Mouse (Mus musculus) hindbrain, embryonic 12.5 days (tissue): Measurements from ENCODE around the gene Rasl11a. TPM values are rescaled to one million over a fixed set of nuclear protein-coding genes. Genes with fewer than 3 reads are reported as not detected.
A peak's percentile ranks its signal among the peaks of the same experiment; 100 is the strongest.
"Not testable (repeated sequence)": the region's sequence is repeated elsewhere in the genome, so short reads cannot be mapped to it uniquely, and the experiment has no call there.

Source experiments
- ATAC-seq: fragments of 200-750 bp; cut with Nextera tagmentation; 2 replicates; pipeline ENCODE4 v1.8.0; 2017; ENCODE audit warnings: moderate TSS enrichment; ENCODE audit not compliant: low FRiP score
- H3K27ac ChIP-seq: fragments of 300-500 bp; sonication (generic); 2 replicates; pipeline ENCODE4 v1.5.1; 2016; ENCODE audit warnings: mild to moderate bottlenecking
- H3K27me3 ChIP-seq: fragments of 300-500 bp; sonication (generic); 2 replicates; pipeline ENCODE4 v1.6.1; 2016; ENCODE audit warnings: mild to moderate bottlenecking
- H3K36me3 ChIP-seq: fragments of 300-500 bp; sonication (generic); 2 replicates; pipeline ENCODE4 v1.6.1; 2016; ENCODE audit warnings: mild to moderate bottlenecking
- H3K4me1 ChIP-seq: fragments of 300-500 bp; sonication (generic); 2 replicates; pipeline ENCODE4 v1.6.1; 2016
- H3K4me2 ChIP-seq: fragments of 300-500 bp; sonication (generic); replicated peaks from 2 replicates; pipeline ENCODE4 v1.6.1; 2016; ENCODE audit warnings: mild to moderate bottlenecking
- H3K4me3 ChIP-seq: fragments of 300-500 bp; sonication (generic); 2 replicates; pipeline ENCODE4 v1.5.1; 2016; ENCODE audit warnings: mild to moderate bottlenecking
- H3K9ac ChIP-seq: fragments of 300-500 bp; sonication (generic); 2 replicates; pipeline ENCODE4 v1.6.1; 2016; ENCODE audit warnings: mild to moderate bottlenecking, moderate library complexity
- H3K9me3 ChIP-seq: fragments of 300-500 bp; sonication (generic); replicated peaks from 2 replicates; pipeline ENCODE4 v1.6.1; 2016; ENCODE audit warnings: mild to moderate bottlenecking
- WGBS: fragments of 180-500 bp; shearing (Covaris S2); methylation state at CpG from one replicate; pipeline ENCODE4 v1.1.7; 2016; 5-methylcytosine and 5-hydroxymethylcytosine counted together
- polyA plus RNA-seq: library from polyadenylated mRNA; unstranded; fragments of >200 nt; fragmentation: Nextera tagmentation; extraction: Ambion mirVana; gene quantifications from 2 replicates; pipeline ENCODE4 v1.2.1, GENCODE M21; 2016

Gene Rasl11a
- polyA plus RNA-seq, 1 experiment from 2014 or later = 13.4 TPM

DNA sequence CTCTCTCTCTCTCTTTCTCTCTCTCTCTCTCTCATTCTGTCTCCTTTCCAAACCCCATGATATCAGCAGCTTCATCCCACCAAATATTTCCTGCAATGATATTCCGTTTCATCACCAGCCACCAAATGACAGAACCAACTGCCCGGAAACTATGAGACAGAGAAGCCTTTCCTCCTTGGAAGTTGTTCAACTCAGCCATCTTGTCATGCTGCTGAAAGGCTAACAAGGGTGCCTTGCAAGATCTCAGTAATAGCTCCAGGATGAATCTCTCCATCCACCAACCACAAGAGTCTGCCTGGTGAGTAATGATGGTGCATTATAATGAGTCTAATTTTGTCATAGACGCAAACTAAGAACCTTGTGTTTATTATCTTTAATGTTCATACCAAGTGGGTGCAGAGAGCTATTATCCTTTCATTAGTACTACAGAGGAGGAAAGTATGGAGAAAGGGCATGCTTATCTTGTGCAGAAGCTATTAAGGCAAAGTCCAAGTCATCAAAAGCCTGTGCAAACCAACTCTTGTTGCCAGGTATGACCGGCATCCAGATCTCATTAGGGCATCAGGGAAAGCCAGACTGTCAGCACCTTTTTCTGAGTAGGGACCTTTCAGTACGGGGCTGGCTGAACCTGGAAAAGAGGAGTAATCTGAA lies 28.2 kb downstream of the Rasl11a start:
- Histone ChIP-seq H3K9me3 (0 out of 2 replicates have a peak, but pooled peaks cover 6% of the 10 kb centered on the region), H3K36me3 (no peaks in the 10 kb centered on the region), H3K27ac (no peak overlapping the region), H3K4me3 (no peak overlapping the region), H3K9ac (no peak overlapping the region), H3K4me1 (no peaks in the 10 kb centered on the region), H3K27me3 (no peaks in the 10 kb centered on the region), H3K4me2 (no peak overlapping the region)
- ATAC-seq = no peak
- WGBS = 91% methylated on average over 5 of the region's 5 CpGs

DNA sequence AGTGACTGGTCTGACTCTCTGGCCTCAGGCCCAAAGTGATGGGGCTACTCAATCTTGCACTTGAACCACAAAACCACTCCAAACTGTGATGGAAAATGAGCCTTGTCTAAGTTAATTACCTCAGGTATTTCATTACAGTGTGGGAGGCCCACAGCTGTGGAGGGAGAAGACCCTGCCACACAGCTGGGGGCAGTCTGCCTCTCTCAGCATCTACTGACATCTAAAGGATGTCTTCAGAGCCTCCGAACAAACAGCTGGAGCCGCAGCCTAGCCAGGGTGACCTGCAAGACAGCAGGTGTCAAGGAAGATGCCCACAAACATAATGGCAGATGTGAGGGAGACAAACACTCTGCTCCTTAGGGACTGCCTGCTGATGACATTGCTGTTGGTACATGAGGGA lies 31.2 kb downstream of the Rasl11a start:
- H3K36me3 ChIP-seq = no peaks in the 10 kb centered on the region
- no peak overlapping the region for H3K27ac ChIP-seq
- no peaks in the 10 kb centered on the region for H3K27me3 ChIP-seq
- H3K4me3 ChIP-seq = no peak overlapping the region
- ATAC-seq = no peak
- WGBS = 84% methylated on average over 2 of the region's 2 CpGs
- no peaks in the 10 kb centered on the region for H3K4me1 ChIP-seq
- H3K4me2 ChIP-seq = no peak overlapping the region
- H3K9ac ChIP-seq = no peak overlapping the region
- H3K9me3 ChIP-seq = no peaks in the 10 kb centered on the region

DNA sequence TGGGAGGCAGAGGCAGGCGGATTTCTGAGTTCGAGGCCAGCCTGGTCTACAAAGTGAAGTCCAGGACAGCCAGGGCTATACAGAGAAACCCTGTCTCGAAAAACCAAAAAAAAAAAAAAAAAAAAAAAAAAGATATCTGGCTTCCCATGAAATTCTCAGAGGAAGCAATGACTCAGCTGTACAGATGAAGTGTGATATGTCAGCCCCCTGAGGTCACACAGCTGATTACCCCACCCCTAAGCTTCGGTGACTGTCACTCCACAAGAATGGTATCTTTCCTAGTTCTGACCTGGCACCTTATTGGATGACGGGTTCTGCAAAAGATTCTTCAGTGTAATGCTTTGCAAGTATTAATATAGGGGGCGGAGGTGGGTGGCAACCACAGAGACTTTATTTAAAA lies 33.0 kb downstream of the Rasl11a start:
- H3K36me3 ChIP-seq, H3K9ac ChIP-seq, H3K27ac ChIP-seq, H3K4me3 ChIP-seq, H3K27me3 ChIP-seq, H3K4me1 ChIP-seq, H3K4me2 ChIP-seq, H3K9me3 ChIP-seq, ATAC-seq: not testable (repeated sequence)
- WGBS = 67% methylated on average over 5 of the region's 6 CpGs

DNA sequence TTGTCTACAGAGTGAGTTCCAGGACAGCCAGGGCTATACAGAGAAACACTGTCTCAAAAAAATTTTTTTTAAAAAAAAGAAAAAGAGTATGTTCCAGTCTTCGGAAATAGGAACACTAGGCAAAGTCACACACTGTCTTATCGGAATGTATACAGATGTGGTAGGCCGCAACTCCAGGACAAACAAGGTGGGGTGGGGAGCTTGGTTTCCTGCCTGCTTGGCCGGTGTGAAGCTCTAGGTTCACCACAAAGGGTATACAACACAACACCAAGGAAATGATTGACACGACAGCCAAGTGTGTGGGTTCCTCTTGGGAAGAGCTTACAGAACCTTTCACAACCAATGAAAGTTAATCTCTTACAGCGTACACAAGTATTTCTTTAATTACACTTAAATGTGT lies 37.4 kb downstream of the Rasl11a start:
- no peaks in the 10 kb centered on the region for H3K9me3 ChIP-seq
- H3K4me2 ChIP-seq = no peak overlapping the region
- H3K4me1 ChIP-seq = no peaks in the 10 kb centered on the region
- 87% methylated on average over 6 of the region's 6 CpGs for WGBS
- H3K27me3 ChIP-seq = 0 out of 2 replicates have a peak, but pooled peaks cover 3% of the 10 kb centered on the region
- H3K27ac ChIP-seq = no peak overlapping the region
- ATAC-seq = no peak
- H3K4me3 ChIP-seq = no peak overlapping the region
- no peaks in the 10 kb centered on the region for H3K36me3 ChIP-seq
- no peak overlapping the region for H3K9ac ChIP-seq

DNA sequence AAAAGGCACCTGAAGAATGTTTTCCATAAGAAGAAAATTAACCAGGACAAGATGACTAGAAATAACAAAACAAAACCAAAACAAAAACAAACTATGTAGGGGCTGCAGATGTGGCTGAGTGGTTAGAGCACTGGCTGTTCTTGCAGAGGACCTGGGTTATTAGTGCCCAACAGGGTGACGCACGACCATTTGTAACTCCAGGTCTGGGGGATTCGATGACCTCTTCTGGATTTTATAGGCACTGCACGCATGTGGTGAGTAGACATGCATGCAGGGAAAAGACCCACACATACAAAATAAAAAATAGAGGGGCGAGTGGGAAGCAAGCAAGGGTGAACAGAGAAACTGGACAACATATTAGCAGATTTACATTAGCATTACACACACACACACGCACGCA lies 38.2 kb downstream of the Rasl11a start:
- no peaks in the 10 kb centered on the region for H3K4me1 ChIP-seq
- H3K27ac ChIP-seq = no peak overlapping the region
- H3K4me2 ChIP-seq = no peak overlapping the region
- no peaks in the 10 kb centered on the region for H3K9me3 ChIP-seq
- no peak overlapping the region for H3K9ac ChIP-seq
- WGBS = 74% methylated on average over 7 of the region's 7 CpGs
- ATAC-seq = no peak
- H3K4me3 ChIP-seq = no peak overlapping the region
- H3K36me3 ChIP-seq = no peaks in the 10 kb centered on the region
- 0 out of 2 replicates have a peak, but pooled peaks cover 3% of the 10 kb centered on the region for H3K27me3 ChIP-seq

DNA sequence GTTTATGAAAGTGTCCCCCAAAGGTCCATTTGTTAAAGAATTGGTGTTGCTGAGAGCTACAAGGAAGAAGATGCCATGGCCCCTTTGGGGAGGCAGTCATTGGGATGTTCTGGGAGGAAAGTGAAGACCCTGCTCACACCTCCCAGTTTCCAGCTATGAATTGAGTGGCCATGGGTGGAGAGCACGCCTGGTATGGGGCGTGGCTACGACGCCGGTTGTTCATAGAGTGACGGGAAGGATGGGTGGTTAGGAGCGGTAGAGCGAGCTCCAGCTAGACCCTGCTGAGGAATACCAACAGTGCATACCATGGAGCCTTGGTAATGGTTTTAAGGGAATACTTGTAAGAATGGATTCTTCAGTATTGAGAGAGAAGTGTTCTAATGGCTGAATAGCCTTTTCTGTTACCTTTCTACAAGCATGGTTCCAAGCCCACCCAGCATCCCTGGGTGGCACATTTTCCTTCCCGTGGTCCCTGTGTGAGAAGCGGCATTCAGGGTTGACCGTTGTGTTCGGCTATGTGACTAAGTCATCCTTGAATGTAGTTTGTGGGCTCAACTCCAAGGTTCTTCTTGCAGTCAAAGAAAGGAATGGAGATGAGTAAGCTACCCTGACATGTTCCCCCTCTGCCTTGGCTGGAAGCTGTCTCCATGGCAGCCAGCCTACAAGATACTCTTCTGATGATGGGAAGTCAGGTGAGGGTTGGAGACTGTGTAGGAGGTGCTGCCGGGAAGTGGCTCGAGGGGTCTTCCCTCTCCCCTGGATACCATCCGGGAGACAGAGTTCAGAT lies 38.8 kb downstream of the Rasl11a start:
- no peaks in the 10 kb centered on the region for H3K4me1 ChIP-seq
- no peaks in the 10 kb centered on the region for H3K36me3 ChIP-seq
- H3K27me3 ChIP-seq = 0 out of 2 replicates have a peak, but pooled peaks cover 3% of the 10 kb centered on the region
- no peak overlapping the region for H3K4me3 ChIP-seq
- WGBS = 88% methylated on average over 15 of the region's 15 CpGs
- ATAC-seq = no peak
- H3K9me3 ChIP-seq = no peaks in the 10 kb centered on the region
- H3K9ac ChIP-seq = no peak overlapping the region
- H3K4me2 ChIP-seq = no peak overlapping the region
- no peak overlapping the region for H3K27ac ChIP-seq

DNA sequence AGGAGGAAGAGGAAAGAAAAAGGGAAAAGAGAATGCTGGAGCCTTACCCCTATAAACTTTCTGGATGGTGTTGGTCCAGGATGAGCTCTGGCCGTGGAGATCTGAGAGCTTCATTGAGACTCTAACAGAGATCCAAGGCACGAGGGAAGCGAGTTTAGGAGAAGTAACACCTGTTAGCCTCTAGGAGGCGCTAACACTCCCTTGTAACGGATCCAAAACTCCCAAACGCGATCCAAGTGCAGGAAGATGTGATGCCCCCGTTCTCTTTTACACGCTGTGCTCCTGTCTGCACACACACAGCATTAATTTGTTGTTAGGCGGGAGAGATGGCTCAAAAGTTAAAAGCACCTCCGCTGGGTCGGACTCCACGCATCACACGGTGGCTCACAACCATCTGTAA lies 46.3 kb downstream of the Rasl11a start:
- peak overlapping the region; percentile 34 for H3K4me2 ChIP-seq
- H3K27me3 ChIP-seq = no peaks in the 10 kb centered on the region
- H3K9ac ChIP-seq = no peak overlapping the region
- no peaks in the 10 kb centered on the region for H3K4me1 ChIP-seq
- no peak for ATAC-seq
- H3K4me3 ChIP-seq = no peak overlapping the region
- H3K27ac ChIP-seq = no peak overlapping the region
- H3K9me3 ChIP-seq = no peaks in the 10 kb centered on the region
- no peaks in the 10 kb centered on the region for H3K36me3 ChIP-seq
- WGBS = 16% methylated on average over 14 of the region's 14 CpGs

DNA sequence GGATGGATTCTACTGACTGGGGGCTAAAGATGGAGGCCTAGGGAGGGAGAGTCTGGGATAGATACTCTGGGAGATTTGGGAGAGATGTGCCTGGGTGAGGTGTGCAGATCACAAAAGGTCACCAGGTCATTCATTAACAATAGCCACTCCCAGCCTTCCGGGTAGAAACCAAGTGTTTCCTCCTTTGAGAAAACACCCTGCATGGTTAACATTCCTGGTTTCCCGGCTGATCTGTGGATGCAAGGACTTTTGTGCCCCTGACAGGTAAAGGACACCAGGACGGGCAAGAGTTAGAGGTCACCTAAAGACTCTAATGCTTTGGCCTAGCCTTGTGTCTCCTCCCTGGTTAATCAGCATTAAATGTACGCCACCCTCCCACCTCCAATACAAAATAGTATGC lies 48.0 kb downstream of the Rasl11a start:
- Histone ChIP-seq H3K27ac (no peak overlapping the region), H3K4me2 (no peak overlapping the region), H3K36me3 (no peaks in the 10 kb centered on the region), H3K9ac (no peak overlapping the region), H3K4me1 (no peaks in the 10 kb centered on the region), H3K9me3 (no peaks in the 10 kb centered on the region), H3K4me3 (no peak overlapping the region), H3K27me3 (no peaks in the 10 kb centered on the region)
- WGBS = 82% methylated on average over 4 of the region's 4 CpGs
- no peak for ATAC-seq

DNA sequence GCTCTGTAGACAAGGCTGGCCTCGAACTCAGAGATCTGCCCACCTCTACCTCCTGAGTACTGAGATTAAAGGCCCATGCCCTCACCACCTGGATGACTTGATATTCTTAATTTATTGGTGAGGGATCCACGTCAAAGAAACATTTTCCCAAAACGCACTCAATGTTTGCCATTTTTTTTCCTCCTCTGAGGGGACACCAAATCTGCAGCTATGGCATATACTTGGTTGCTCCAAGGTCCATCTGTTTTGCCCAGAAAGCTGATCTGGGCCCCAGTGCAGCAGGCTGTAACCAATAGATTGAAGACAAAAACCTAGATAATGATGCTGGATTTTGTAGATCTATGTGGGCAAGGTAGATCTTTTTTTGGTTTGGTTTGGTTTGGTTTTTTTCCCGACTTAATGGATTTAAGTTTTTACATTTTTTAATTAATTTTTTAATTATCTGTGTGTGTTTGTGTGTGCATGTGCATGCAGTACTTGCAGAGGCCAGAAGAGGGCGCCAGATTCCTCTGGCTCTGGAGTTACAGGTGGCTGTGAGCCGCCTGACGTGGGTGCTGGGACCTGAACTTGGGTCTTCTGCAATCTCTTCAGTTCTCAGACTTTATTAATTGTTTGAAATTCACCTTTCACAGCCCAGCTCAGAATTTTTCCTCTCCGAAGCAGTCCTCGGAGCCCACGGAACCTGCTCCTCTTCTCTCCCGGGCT lies 48.8 kb downstream of the Rasl11a start:
- WGBS = 82% methylated on average over 11 of the region's 11 CpGs
- Histone ChIP-seq H3K9ac (no peak overlapping the region), H3K4me1 (no peaks in the 10 kb centered on the region)

DNA sequence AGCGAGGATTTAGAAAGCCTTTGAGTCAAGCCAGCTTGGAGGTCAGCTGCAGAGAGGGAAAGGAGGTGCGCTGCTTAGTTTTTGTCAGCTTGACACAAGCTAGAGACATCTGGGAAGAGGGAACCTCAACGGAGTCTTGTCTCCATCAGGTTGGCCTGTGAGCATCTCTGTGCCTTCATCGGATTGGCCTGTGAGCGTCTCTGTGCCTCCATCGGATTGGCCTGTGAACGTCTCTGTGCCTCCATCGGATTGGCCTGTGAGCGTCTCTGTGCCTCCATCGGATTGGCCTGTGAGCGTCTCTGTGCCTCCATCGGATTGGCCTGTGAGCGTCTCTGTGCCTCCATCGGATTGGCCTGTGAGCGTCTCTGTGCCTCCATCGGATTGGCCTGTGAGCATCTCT lies 50.8 kb downstream of the Rasl11a start:
- 91% methylated on average over 12 of the region's 16 CpGs for WGBS
- H3K9ac ChIP-seq, H3K27me3 ChIP-seq, H3K4me2 ChIP-seq, H3K9me3 ChIP-seq, H3K4me3 ChIP-seq, H3K27ac ChIP-seq, H3K4me1 ChIP-seq, H3K36me3 ChIP-seq, ATAC-seq: not testable (repeated sequence)

More for the DNA sequence above, 48.8 kb downstream of the Rasl11a start:
- ATAC-seq = no peak
- Histone ChIP-seq H3K4me3 (no peak overlapping the region), H3K27me3 (no peaks in the 10 kb centered on the region), H3K4me2 (no peak overlapping the region), H3K9me3 (no peaks in the 10 kb centered on the region), H3K36me3 (no peaks in the 10 kb centered on the region), H3K27ac (no peak overlapping the region)

DNA sequence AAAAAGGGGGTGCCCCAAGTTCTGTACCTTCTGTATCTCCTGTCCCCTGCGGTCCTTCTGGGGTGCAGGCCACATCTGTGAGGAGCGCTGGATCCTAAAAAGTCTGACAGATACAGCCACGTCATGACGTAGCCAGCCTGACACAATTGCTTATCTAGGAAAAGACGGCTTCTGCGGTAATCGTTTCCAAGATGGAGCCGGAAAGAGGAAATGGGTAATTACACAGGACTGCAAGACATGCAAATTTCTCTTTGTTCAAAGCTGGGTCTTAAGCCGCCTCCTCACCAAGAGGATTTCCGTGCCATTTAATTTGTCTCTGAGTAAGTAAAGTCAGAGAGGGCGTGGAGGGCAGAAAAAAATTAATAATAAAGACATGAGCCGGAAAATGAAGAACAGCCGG lies 52.1 kb downstream of the Rasl11a start:
- Histone ChIP-seq H3K9ac (no peak overlapping the region), H3K27ac (no peak overlapping the region), H3K4me1 (no peaks in the 10 kb centered on the region), H3K9me3 (no peaks in the 10 kb centered on the region), H3K4me3 (no peak overlapping the region), H3K36me3 (no peaks in the 10 kb centered on the region), H3K4me2 (no peak overlapping the region), H3K27me3 (no peaks in the 10 kb centered on the region)
- ATAC-seq = no peak
- WGBS = 86% methylated on average over 13 of the region's 13 CpGs
